Mouse (Mus musculus) thymus, postnatal 10 days (tissue): Measurements from ENCODE around the gene Gpatch8.

ENCODE experiments used
- DNase-seq, 2 experiments: peaks; one replicate each; pipeline ENCODE4 v3.0.0; 2021; ENCODE audit warnings: low spot score in 2 of 2

Gpatch8 gene

GRCm38 (mm10) chr11:102434816-102435705, 121.1 kb downstream of the Gpatch8 start:
- DNase-seq: no peak

DNA sequence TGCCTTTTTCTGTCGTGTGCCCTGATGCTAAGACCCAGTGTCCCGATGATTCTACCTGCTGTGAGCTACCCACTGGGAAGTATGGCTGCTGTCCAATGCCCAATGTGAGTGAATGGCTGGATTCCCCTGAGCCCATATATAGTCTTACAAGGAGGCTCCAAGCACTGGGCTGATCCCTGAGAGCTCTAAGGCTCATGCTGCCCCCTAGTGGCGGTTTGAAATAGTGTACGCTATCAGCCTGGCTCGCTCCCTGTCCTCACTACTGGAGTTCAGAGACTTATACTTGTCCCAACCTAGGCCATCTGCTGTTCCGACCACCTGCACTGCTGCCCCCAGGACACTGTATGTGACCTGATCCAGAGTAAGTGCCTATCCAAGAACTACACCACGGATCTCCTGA, 121.8 kb downstream of the Gpatch8 start:
- DNase-seq: peak; percentile 52 to 86

GRCm38 (mm10) chr11:102433866-102434265, 122.3 kb downstream of the Gpatch8 start:
- no peak for DNase-seq

GRCm38 (mm10) chr11:102432896-102433295, 123.3 kb downstream of the Gpatch8 start:
- no peak for DNase-seq

DNA sequence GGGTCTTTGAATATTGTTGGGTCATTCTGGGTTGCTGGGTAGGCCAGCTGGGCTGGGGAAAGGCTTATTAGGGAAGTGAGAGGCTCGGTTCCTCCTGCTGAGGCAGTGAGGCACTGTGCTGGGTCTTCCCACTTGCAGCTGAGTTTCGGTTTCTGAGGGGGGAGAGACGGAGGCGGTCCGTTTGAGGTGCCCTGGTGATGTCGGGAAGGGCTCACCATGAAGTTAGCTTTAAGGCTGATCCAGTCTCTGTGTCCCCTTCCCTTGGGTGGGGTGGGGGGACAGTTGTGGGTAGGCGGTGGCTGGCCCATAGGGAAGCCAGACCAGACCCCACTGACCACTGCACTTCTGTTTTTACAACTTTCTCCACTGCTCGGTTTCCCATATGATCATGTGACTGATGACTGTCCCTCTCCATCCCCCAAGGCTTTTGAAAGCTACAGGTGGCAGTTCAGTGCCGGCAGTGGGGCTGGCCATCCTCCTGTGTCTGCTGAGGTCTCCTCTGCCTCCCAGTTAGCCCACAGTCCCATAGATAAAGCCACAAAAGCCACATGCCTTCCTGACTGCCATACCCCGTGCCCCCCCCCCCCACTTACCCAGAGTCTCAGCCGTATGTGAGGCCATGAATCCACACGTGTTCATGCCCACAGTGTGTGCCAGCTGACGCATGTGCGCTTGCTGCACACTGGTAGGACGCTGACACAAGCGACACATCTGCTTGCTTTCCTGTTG, 123.9 kb downstream of the Gpatch8 start:
- no peak for DNase-seq

GRCm38 (mm10) chr11:102431728-102432114, 124.5 kb downstream of the Gpatch8 start:
- no peak for DNase-seq

- peak; percentile 58 to 82 for DNase-seq
Observed at GRCm38 (mm10) chr11:102431018-102431645, 125.1 kb downstream of the Gpatch8 start.

DNA sequence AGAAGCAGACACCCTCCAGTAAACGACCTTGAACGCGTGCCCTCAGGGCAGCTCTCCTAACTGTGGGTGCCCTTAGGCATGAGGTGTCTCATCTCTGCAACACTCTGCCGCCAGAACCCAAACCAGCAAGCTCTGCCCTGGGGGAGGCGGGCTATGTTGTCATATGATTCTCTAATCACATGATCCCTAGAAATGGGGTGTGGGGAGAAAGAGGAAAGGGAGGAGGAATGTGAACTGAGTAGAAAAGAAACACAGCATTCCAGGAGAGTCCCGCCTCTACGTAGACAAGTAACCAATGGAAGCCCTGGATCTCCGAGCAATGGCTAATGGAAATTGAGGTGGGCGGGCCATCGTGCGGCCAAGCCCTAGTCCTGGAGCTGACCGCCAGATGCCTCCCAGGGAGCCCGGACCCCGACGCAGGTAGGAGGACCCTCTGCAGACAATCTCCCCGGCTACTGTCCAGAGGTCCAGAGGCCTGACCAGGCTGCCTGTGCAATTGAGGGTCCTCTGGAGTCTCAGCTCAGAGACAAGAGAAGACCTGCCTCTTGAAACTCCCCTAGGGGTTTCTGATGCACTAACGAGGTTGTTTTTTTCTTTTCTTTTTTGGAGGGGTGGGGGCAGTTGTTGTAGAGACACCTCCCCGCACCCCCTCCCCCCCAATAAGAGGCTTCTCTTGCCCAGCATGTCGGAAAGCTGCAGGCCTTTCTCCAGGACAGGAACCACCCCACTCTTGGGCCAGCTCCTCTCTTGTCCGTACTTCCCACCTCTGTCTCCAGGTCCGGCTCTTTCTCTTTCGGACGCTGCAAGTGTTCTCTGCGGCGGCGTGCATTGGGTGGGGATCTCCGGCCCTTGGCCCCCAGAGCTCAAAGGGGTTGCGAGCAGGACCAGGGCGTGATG, 125.8 kb downstream of the Gpatch8 start, which contains the start of gene Grn:
TSS of gene Grn (plus strand) at position 195 of the 897 bp plus-strand sequence.
- peak in 1 of 2 experiments; percentile 34 for DNase-seq

GRCm38 (mm10) chr11:102429551-102429950, 126.6 kb downstream of the Gpatch8 start:
- no peak for DNase-seq

- no peak for DNase-seq
Observed at GRCm38 (mm10) chr11:102428981-102429540, 127.1 kb downstream of the Gpatch8 start.
